Mouse (Mus musculus): Measurements from ENCODE around the gene Hspd1.

DNA sequence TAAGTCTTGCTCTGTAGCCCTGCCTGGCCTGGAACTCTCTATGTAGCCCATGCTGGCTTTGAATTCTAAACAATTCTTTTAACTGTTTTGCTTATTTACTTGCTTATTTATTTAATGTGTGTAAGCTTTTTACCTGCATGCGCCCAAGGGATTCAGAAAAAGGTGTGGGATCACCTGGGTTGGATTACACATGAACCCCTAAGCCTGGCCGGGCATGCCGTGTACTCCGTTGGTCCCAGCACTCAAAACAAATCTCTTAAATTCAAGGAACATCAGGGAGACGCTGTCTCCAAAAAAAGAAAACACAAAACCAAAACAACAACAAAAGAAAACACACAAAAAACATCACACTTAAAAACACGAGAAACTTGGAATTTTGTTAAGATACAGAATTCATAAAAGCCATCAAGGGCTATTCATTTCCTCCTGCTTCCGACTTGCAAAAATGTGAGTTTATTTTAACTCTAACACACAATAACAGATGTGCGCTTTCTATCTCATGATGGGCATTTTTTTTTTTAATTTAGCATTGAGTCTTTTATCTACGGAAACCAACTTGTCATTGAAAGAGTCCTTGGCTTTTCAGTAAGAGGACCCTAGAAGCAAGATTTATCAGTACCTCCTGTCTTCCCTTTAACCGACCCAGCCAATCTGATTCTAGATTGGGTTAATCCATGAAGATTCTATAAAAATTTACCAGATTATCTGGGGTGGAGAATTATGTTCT lies 42.3 kb upstream of the Hspd1 start:
- TF ChIP-seq CTCF (IDR thresholded peaks at IDR 0.05; ENCODE audit: borderline replicate concordance, control insufficient read depth, extremely low read depth, insufficient read depth, low read length, poor library complexity) (no peak), POLR2A (IDR thresholded peaks at IDR 0.05; ENCODE audit: control insufficient read depth, extremely low read depth, insufficient read depth, low read length, poor library complexity) (no peak)
